Mouse (Mus musculus) olfactory bulb, adult 2 months (tissue): ENCODE data around the gene Slamf9.

Experiments
- CTCF ChIP-seq: fragments of 200-500 bp; IDR thresholded peaks from 2 replicates; pipeline ENCODE4 v1.5.1; 2012; ENCODE audit warnings: low read depth, mild to moderate bottlenecking, low read length, moderate library complexity; ENCODE audit not compliant: insufficient read depth
- POLR2A ChIP-seq: fragments of 200-500 bp; IDR thresholded peaks from 2 replicates; pipeline ENCODE4 v1.6.1; 2012; ENCODE audit warnings: mild to moderate bottlenecking, low read depth, low read length, moderate library complexity; ENCODE audit not compliant: insufficient read depth

- TF ChIP-seq POLR2A = no peak
- TF ChIP-seq CTCF = no peak
Observed at GRCm38 (mm10) chr1:172455416-172455815, 19.7 kb upstream of the Slamf9 start.
